Mouse (Mus musculus) layer of hippocampus, adult 18-20 months (tissue): ENCODE results near the gene Ociad2. TPM values are rescaled to one million over a fixed set of nuclear protein-coding genes. Genes with fewer than 3 reads are reported as not detected.

ENCODE experiments used
- DNase-seq, 2 experiments: peaks; one replicate each; pipeline ENCODE4 v3.0.0; 2022; ENCODE audit warnings: low spot score in 2 of 2
- total RNA-seq, 2 experiments: library from RNA; stranded (reverse); gene quantifications; 2 replicates each; pipeline ENCODE4 v1.2.3; 2021

Ociad2 gene
- total RNA-seq, 2 experiments from 2014 or later = 124 to 136 TPM

- DNase-seq = no peak
Observed at GRCm38 (mm10) chr5:73307297-73307696, 33.5 kb downstream of the Ociad2 start.

GRCm38 (mm10) chr5:73306486-73306885, 34.3 kb downstream of the Ociad2 start:
- DNase-seq = no peak

GRCm38 (mm10) chr5:73304507-73304906, 36.3 kb downstream of the Ociad2 start:
- DNase-seq = no peak

- no peak for DNase-seq
Observed at GRCm38 (mm10) chr5:73301601-73302307, 39.1 kb downstream of the Ociad2 start.

- DNase-seq = no peak
Observed at GRCm38 (mm10) chr5:73295916-73296315, 44.9 kb downstream of the Ociad2 start.

GRCm38 (mm10) chr5:73295016-73295415, 45.8 kb downstream of the Ociad2 start:
- no peak for DNase-seq

- no peak for DNase-seq
Observed at GRCm38 (mm10) chr5:73293458-73293827, 47.4 kb downstream of the Ociad2 start.

- peak; percentile 93 to 97 for DNase-seq
Observed at GRCm38 (mm10) chr5:73292502-73293457, 48.0 kb downstream of the Ociad2 start, which contains the start of gene Ociad1. Ociad1 (plus strand) TSS chr5:73292784.

GRCm38 (mm10) chr5:73289900-73290299, 50.9 kb downstream of the Ociad2 start:
- no peak for DNase-seq

GRCm38 (mm10) chr5:73286603-73287002, 54.2 kb downstream of the Ociad2 start:
- DNase-seq = no peak

GRCm38 (mm10) chr5:73285470-73285978, 55.3 kb downstream of the Ociad2 start:
- DNase-seq = no peak

GRCm38 (mm10) chr5:73284046-73284445, 56.8 kb downstream of the Ociad2 start:
- DNase-seq = no peak

- DNase-seq = no peak
Observed at GRCm38 (mm10) chr5:73280567-73280850, 60.3 kb downstream of the Ociad2 start.

GRCm38 (mm10) chr5:73279732-73280566, 60.9 kb downstream of the Ociad2 start:
- DNase-seq = no peak

GRCm38 (mm10) chr5:73279190-73279589, 61.6 kb downstream of the Ociad2 start:
- no peak for DNase-seq

GRCm38 (mm10) chr5:73274941-73275340, 65.9 kb downstream of the Ociad2 start:
- DNase-seq = no peak

GRCm38 (mm10) chr5:73273171-73273570, 67.7 kb downstream of the Ociad2 start:
- DNase-seq = no peak
